Mouse (Mus musculus) kidney, postnatal 14 days (tissue): ENCODE measurements at regions not wholly inside any gene's neighbourhood (a gene's known extent, or its start where the extent isn't known, plus 50 kb on each side); places are given as distances from the start of the nearest gene placed in this dataset.

Experiments
- DNase-seq: peaks from one replicate; pipeline ENCODE4 v3.0.0; 2022; ENCODE audit warnings: mixed read lengths

DNA sequence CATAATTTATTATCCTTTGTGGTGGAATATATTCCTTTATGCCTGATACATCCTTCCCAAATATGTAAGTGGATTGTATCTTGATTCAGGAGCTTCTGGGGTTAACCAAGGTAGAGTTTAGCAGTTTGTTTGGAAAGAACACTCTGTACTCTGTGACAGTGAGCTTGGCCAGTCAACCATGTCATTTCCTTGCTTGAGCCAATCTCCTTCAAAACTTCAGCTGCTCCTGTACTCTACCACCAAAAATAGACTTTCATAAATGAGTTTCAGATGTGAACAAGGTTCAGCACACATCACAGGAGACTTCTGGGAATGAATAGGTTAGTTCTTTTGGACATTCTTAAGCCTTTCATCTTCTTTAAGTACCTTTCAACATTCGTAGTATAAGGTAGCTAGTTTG is 1056.5 kb upstream of the Jmjd1c start:
- peak; percentile 49 for DNase-seq
